In genomic region chr7:137094551-137094950, GRCm38 (mm10) we compare ENCODE assay signal across 16 mouse cellular contexts.
"Had no signal": no experiment of that assay in that cellular context is flagged by ENCODE, and none has a peak within 500 bp of the region (broad histone marks: within the 10 kb centered on the region; RNA-seq: fewer than 3 reads in every experiment).

No protein-coding gene starts in this region.

- H3K9me3 ChIP-seq: neural tube, embryonic 13.5 days; stomach, embryonic 15.5 days had no signal

- H3K27ac ChIP-seq: neural tube, embryonic 13.5 days; neural tube, embryonic 15.5 days; stomach, embryonic 15.5 days; stomach, postnatal 0 days had no signal

- H3K36me3 ChIP-seq: neural tube, embryonic 13.5 days; neural tube, embryonic 15.5 days; stomach, embryonic 15.5 days had no signal

- H3K4me1 ChIP-seq: stomach, embryonic 15.5 days had no signal

- DNase-seq: retina, postnatal 1 day; right cerebral cortex, adult 18-20 months; right cerebral cortex, postnatal 14 days; right cerebral cortex, postnatal 25 days; right cerebral cortex, postnatal 4 days; spleen, adult 18-20 months; thymus, adult 18-20 months; thymus, adult 2 months; thymus, postnatal 14 days; thymus, postnatal 25 days; thymus, postnatal 36 days; thymus, postnatal 4 days had no signal

- H3K27me3 ChIP-seq: neural tube, embryonic 13.5 days; neural tube, embryonic 15.5 days; stomach, embryonic 15.5 days had no signal

- H3K4me3 ChIP-seq: neural tube, embryonic 13.5 days; neural tube, embryonic 15.5 days; stomach, embryonic 15.5 days had no signal
